Mouse (Mus musculus): ENCODE data around the gene Fam181a. TPM values are rescaled to one million over a fixed set of nuclear protein-coding genes. Genes with fewer than 3 reads are reported as not detected.

Fam181a gene
- total and polyA plus RNA-seq, 3 experiments, result not detected

DNA sequence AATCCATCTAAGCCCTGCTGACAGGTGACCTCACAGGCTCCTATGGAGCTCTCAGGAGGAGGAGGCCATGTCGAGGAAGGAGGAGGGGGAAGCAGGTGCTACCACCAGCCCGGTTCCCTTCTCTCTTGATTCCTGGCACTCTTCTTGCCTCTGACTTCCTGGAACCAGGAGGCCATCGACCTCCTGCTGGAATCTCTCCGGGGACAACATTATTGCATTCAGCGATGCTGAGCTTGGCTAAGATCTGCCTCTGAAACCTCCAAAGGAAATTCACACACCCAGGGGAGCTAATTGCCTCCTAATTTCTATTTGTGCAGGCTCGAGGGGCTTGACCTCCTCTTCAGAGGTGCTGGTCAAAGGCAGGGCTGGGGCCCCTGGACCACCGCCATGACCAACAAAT, 16.3 kb downstream of the Fam181a start:
- Histone ChIP-seq H3K36me3 (replicated peaks in 1 of 2; ENCODE audit: control insufficient read depth in 1 of 2, insufficient read depth in 1 of 2, low read length in 1 of 2) (peaks cover 2 to 16% of the 10 kb centered on the region in 2 experiments), H3K9me3 (replicated peaks; ENCODE audit: low read length) (no peaks in the 10 kb centered on the region), H3K4me1 (ENCODE audit: control insufficient read depth in 1 of 2, insufficient read depth in 2 of 2) (peaks cover 1 to 37% of the 10 kb centered on the region in 2 experiments; a peak in 2 of 4 replicates), H3K27ac (ENCODE audit: insufficient read depth, low read depth) (no peak overlapping the region), H3K27me3 (replicated peaks) (no peaks in the 10 kb centered on the region), H3K4me2 (ENCODE audit: insufficient read depth, low read depth, poor library complexity, severe bottlenecking) (no peak overlapping the region), H3K4me3 (replicated peaks in 1 of 3; ENCODE audit: low read depth in 2 of 3, low read length in 2 of 3, poor library complexity in 1 of 3) (no peak overlapping the region), H3K79me2 (replicated peaks; ENCODE audit: control insufficient read depth, extremely low read depth, insufficient read depth, poor library complexity, severe bottlenecking) (no peaks in the 10 kb centered on the region), H3K9ac (ENCODE audit: insufficient read depth, low read depth) (no peak overlapping the region)
- in situ Hi-C loops (cut with MboI; ENCODE audit: low pct_ligation_motif_present, low pct_unique_long_range_greater_than_20kb, low sequenced_read_pairs) (loop anchor here (5.0 kb wide), 1 partner anchor 35 kb away; no protein-coding TSS in a partner anchor), dilution Hi-C loops (cut with MboI; ENCODE audit: extremely low pct_ligation_motif_present, extremely low pct_unique_long_range_greater_than_20kb, low sequenced_read_pairs) (no loop called here)
- no peak for DNase-seq (ENCODE audit: extremely low read depth)
- no peak for TF ChIP-seq MXI1 (IDR thresholded peaks at IDR 0.05; ENCODE audit: low read depth, low read length)
- no peak for TF ChIP-seq NELFE (IDR thresholded peaks at IDR 0.05; ENCODE audit: low read depth, low read length)
- TF ChIP-seq MAFK (IDR thresholded peaks at IDR 0.05; ENCODE audit: insufficient replicate concordance, low read length), result no peak
- no peak for TF ChIP-seq USF1 (IDR thresholded peaks at IDR 0.05; ENCODE audit: low read depth, low read length)
- TF ChIP-seq JUND (conservative IDR thresholded peaks at IDR 0.05; ENCODE audit: low read depth, low read length), result no peak
- TF ChIP-seq RCOR1 (conservative IDR thresholded peaks at IDR 0.05; ENCODE audit: low read depth, low read length), result no peak
- TF ChIP-seq ZMIZ1 (IDR thresholded peaks at IDR 0.05; ENCODE audit: low read depth, low read length), result no peak
- no peak for TF ChIP-seq MEF2A (IDR thresholded peaks at IDR 0.05; ENCODE audit: borderline replicate concordance, low read depth, low read length)
- no peak for TF ChIP-seq EP300 (IDR thresholded peaks at IDR 0.05; ENCODE audit: low read length)
- no peak for TF ChIP-seq SIN3A (IDR thresholded peaks at IDR 0.05; ENCODE audit: low read length)
- TF ChIP-seq POLR2A (IDR thresholded peaks at IDR 0.05; ENCODE audit: low read depth, low read length), result no peak
- TF ChIP-seq POLR2AphosphoS2 (IDR thresholded peaks at IDR 0.05; ENCODE audit: low read depth, low read length), result no peak
- TF ChIP-seq ETS1 (conservative IDR thresholded peaks at IDR 0.05; ENCODE audit: low read depth, low read length), result no peak
- TF ChIP-seq ELF1 (IDR thresholded peaks at IDR 0.05; ENCODE audit: low read depth, low read length), result no peak
- no peak for TF ChIP-seq GABPA (IDR thresholded peaks at IDR 0.05; ENCODE audit: insufficient replicate concordance, low read depth, low read length)
- TF ChIP-seq CHD2 (IDR thresholded peaks at IDR 0.05; ENCODE audit: low read length), result no peak
- TF ChIP-seq TCF12 (IDR thresholded peaks at IDR 0.05; ENCODE audit: low read depth, low read length), result no peak
- TF ChIP-seq PAX5 (IDR thresholded peaks at IDR 0.05; ENCODE audit: low read length), result no peak

DNA sequence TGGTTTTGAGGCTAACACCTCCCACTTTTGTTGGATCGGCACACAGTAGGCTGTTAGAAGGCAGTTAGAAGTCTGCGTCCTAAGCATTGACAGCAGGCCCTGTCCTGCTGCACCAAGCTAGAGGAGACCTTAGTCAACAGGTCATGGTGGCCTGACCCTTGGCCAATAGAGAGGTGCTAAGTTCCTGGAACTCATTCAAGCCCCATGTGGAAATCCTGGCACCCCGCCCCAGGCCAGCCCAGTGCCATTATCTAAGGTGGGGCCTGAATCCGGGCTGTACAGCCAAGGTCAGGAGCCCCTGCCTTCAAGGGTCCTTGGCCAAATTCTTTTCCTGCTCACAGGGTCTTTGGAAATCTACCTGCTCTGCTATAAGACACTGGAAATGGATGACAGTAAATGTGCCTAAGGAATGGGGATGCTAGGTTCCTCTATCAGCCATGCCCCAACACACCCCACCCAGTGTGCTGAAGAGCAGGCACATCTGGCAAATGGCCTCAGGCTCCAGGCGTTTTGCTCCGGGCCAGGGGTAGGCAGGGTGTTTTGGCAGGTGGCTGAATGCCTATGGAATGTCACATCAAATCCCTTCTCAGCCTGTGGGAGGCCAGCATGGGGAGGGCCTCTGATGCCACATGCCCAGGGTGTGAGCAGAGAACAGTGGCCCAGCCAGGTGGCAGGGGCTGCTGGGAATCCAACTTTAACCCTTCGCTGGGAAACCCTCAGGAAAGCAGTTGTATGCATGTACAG, 17.8 kb downstream of the Fam181a start:
- H3K27me3 ChIP-seq (replicated peaks), result no peaks in the 10 kb centered on the region
- H3K9ac ChIP-seq (ENCODE audit: insufficient read depth, low read depth), result no peak overlapping the region
- dilution Hi-C loops (cut with MboI; ENCODE audit: extremely low pct_ligation_motif_present, extremely low pct_unique_long_range_greater_than_20kb, low sequenced_read_pairs), result no loop called here
- no peak overlapping the region for H3K27ac ChIP-seq (ENCODE audit: insufficient read depth, low read depth)
- H3K36me3 ChIP-seq (replicated peaks in 1 of 2; ENCODE audit: control insufficient read depth in 1 of 2, insufficient read depth in 1 of 2, low read length in 1 of 2), result peaks cover 2 to 17% of the 10 kb centered on the region in 2 experiments
- no peaks in the 10 kb centered on the region for H3K79me2 ChIP-seq (replicated peaks; ENCODE audit: control insufficient read depth, extremely low read depth, insufficient read depth, poor library complexity, severe bottlenecking)
- no peaks in the 10 kb centered on the region for H3K9me3 ChIP-seq (replicated peaks; ENCODE audit: low read length)
- no peak overlapping the region for H3K4me2 ChIP-seq (ENCODE audit: insufficient read depth, low read depth, poor library complexity, severe bottlenecking)
- TF ChIP-seq E2F4 (IDR thresholded peaks at IDR 0.05; ENCODE audit: insufficient replicate concordance, low read depth, low read length) (no peak), TCF12 (IDR thresholded peaks at IDR 0.05; ENCODE audit: low read depth, low read length) (no peak), POLR2AphosphoS2 (IDR thresholded peaks at IDR 0.05; ENCODE audit: low read depth, low read length) (no peak), MAFK (IDR thresholded peaks at IDR 0.05; ENCODE audit: insufficient replicate concordance, low read length) (no peak), PAX5 (IDR thresholded peaks at IDR 0.05; ENCODE audit: low read length) (no peak), BHLHE40 (IDR thresholded peaks at IDR 0.05; ENCODE audit: low read depth, low read length) (no peak), RCOR1 (conservative IDR thresholded peaks at IDR 0.05; ENCODE audit: low read depth, low read length) (no peak), ETS1 (conservative IDR thresholded peaks at IDR 0.05; ENCODE audit: low read depth, low read length) (no peak), NRF1 (IDR thresholded peaks at IDR 0.05; ENCODE audit: low read depth, low read length) (no peak), JUND (conservative IDR thresholded peaks at IDR 0.05; ENCODE audit: low read depth, low read length) (no peak), SMC3 (IDR thresholded peaks at IDR 0.05; ENCODE audit: low read depth, low read length) (no peak), HCFC1 (IDR thresholded peaks at IDR 0.05; ENCODE audit: low read depth, low read length) (no peak), MXI1 (IDR thresholded peaks at IDR 0.05; ENCODE audit: low read depth, low read length) (no peak), MEF2A (IDR thresholded peaks at IDR 0.05; ENCODE audit: borderline replicate concordance, low read depth, low read length) (no peak), IRF4 (IDR thresholded peaks at IDR 0.05; ENCODE audit: low read depth, low read length) (no peak), EP300 (IDR thresholded peaks at IDR 0.05; ENCODE audit: low read length) (no peak), KAT2A (IDR thresholded peaks at IDR 0.05; ENCODE audit: insufficient replicate concordance, low read length) (no peak), MAZ (IDR thresholded peaks at IDR 0.05; ENCODE audit: low read depth, low read length) (no peak)
- in situ Hi-C loops (cut with MboI; ENCODE audit: low pct_ligation_motif_present, low pct_unique_long_range_greater_than_20kb, low sequenced_read_pairs), result loop anchor here (5.0 kb wide), 1 partner anchor 34 kb away; no protein-coding TSS in a partner anchor
- DNase-seq (ENCODE audit: extremely low read depth), result no peak
- no peak overlapping the region for H3K4me3 ChIP-seq (replicated peaks in 1 of 3; ENCODE audit: low read depth in 2 of 3, low read length in 2 of 3, poor library complexity in 1 of 3)
- H3K4me1 ChIP-seq (ENCODE audit: control insufficient read depth in 1 of 2, insufficient read depth in 2 of 2), result peaks cover 3 to 51% of the 10 kb centered on the region in 2 experiments; a peak in 2 of 4 replicates

Measured in CH12.LX (cell line).